Mouse (Mus musculus) stomach, embryonic 16.5 days (tissue): ENCODE data around the gene S100a16. TPM values are rescaled to one million over a fixed set of nuclear protein-coding genes. Genes with fewer than 3 reads are reported as not detected.

ENCODE experiments used
- ATAC-seq: fragments of 200-750 bp; cut with Nextera tagmentation; 2 replicates; pipeline ENCODE4 v1.8.0; 2017; ENCODE audit warnings: moderate number of reproducible peaks, moderate TSS enrichment; ENCODE audit not compliant: insufficient read depth, low FRiP score
- H3K27ac ChIP-seq: fragments of 300-500 bp; sonication (generic); 2 replicates; pipeline ENCODE4 v1.5.1; 2014; ENCODE audit warnings: low read length
- H3K27me3 ChIP-seq: fragments of 300-500 bp; sonication (generic); 2 replicates; pipeline ENCODE4 v1.6.1; 2014; ENCODE audit warnings: low read length, control low read depth, mixed read lengths; ENCODE audit not compliant: control insufficient read depth, insufficient read depth
- H3K36me3 ChIP-seq: fragments of 300-500 bp; sonication (generic); 2 replicates; pipeline ENCODE4 v1.6.1; 2014; ENCODE audit warnings: low read length; ENCODE audit not compliant: control insufficient read depth, insufficient read depth
- H3K4me1 ChIP-seq: fragments of 300-500 bp; sonication (generic); 2 replicates; pipeline ENCODE4 v1.6.1; 2014; ENCODE audit warnings: low read length, control low read depth, mixed read lengths; ENCODE audit not compliant: control insufficient read depth, insufficient read depth
- H3K4me2 ChIP-seq: fragments of 300-500 bp; sonication (generic); 2 replicates; pipeline ENCODE4 v1.6.1; 2014; ENCODE audit warnings: low read depth, low read length, mixed read lengths
- H3K4me3 ChIP-seq: fragments of 300-500 bp; sonication (generic); replicated peaks from 2 replicates; pipeline ENCODE4 v1.5.1; 2014; ENCODE audit warnings: mild to moderate bottlenecking, low read length
- H3K9ac ChIP-seq: fragments of 300-500 bp; sonication (generic); 2 replicates; pipeline ENCODE4 v1.6.1; 2014; ENCODE audit warnings: low read length
- H3K9me3 ChIP-seq: fragments of 300-500 bp; sonication (generic); replicated peaks from 2 replicates; pipeline ENCODE4 v1.6.1; 2016; ENCODE audit warnings: low read length, control low read depth; ENCODE audit not compliant: control insufficient read depth
- WGBS: fragments of 180-500 bp; shearing (Covaris S2); extraction: QIAGEN DNeasy Blood & Tissue Kit; methylation state at CpG from one replicate; pipeline ENCODE4 v1.1.7; 2014; 5-methylcytosine and 5-hydroxymethylcytosine counted together
- polyA plus RNA-seq: library from polyadenylated mRNA; unstranded; fragments of >200 nt; fragmentation: Nextera tagmentation; extraction: Ambion mirVana; gene quantifications from 2 replicates; pipeline ENCODE4 v1.2.1, GENCODE M21; 2015

S100a16 gene
- polyA plus RNA-seq, 1 experiment from 2014 or later: 407 TPM

DNA sequence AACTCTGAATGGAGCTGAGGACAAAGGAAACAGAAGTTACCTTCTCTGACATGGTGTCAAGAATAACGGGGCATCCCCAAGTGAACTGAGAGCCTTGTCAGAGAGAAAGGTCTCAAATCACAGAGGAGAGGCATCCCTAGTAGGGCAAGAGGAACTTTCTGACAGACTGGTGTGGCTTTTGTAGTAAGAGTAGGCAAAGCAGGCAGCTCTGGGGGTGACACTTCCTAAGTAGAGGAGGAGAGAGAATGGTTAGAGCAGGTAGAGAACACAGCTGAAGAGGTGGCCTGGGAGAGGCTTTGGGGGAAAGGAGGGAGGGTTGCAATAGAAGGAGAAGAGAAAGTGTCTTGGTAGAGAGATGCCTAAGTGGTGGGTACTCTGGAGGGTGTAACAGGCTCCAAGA is 1.6 kb upstream of the S100a16 start:
- Histone ChIP-seq H3K4me2 (no peak overlapping the region), H3K27ac (no peak overlapping the region), H3K4me3 (no peak overlapping the region), H3K9me3 (no peaks in the 10 kb centered on the region), H3K4me1 (peaks cover 4% of the 10 kb centered on the region; the same call in 1 of the 2 replicates), H3K36me3 (no peaks in the 10 kb centered on the region), H3K27me3 (no peaks in the 10 kb centered on the region), H3K9ac (no peak overlapping the region)
- 48% methylated on average over 1 of the region's 1 CpGs for whole genome bisulfite sequencing
- no peak for ATAC-seq

DNA sequence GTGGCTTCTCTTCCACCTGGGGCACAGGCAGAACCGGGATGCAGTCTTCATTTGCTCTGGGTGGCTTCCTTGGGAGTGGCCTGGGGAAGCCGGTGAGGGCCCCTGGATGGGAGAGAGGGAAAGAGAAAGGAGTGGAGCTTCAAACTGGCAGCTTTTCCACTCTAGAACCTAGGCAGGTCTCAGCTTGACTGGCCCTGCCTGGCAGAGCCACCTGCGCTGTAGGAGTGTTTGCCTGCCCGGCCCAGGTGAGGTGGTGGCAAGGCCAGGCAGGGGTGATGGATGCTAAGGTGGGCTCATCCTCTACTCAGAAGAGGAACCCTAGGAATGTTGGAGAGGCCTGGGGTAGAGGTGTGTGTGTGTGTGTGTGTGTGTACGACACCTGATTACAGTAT is 847 bp downstream of the S100a16 start:
- Histone ChIP-seq H3K4me3 (peak overlapping the region; percentile 35), H3K9ac (peak overlapping the region; percentile 63), H3K36me3 (no peaks in the 10 kb centered on the region), H3K4me2 (peak overlapping the region; percentile 51), H3K27ac (peak overlapping the region; percentile 86), H3K4me1 (peaks cover 13% of the 10 kb centered on the region; the same call in 1 of the 2 replicates), H3K27me3 (no peaks in the 10 kb centered on the region), H3K9me3 (no peaks in the 10 kb centered on the region)
- 63% methylated on average over 5 of the region's 5 CpGs for WGBS
- ATAC-seq: peak; percentile 48; the same call in 1 of the 2 replicates

DNA sequence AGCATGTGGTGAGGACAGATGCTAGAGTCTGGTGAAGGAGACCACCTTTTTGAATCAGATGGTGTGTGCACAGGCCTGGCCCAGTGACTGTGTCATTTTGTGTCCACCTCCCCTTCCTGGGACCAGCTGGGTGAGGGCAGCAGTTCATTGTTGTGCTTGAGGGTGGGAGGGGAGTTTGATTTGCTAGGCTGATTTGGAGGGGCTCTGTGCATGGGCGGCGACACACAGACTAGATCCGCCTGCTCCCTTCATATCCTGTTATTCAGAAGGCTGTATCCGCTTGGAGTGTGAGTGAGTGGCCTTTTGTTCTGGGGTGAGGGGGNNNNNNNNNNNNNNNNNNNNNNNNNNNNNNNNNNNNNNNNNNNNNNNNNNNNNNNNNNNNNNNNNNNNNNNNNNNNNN is 3.9 kb downstream of the S100a16 start:
- ATAC-seq: peak; percentile 31; the same call in 1 of the 2 replicates
- WGBS: 50% methylated on average over 4 of the region's 4 CpGs
- no peaks in the 10 kb centered on the region for H3K27me3 ChIP-seq
- peaks cover 13% of the 10 kb centered on the region; the same call in 1 of the 2 replicates for H3K4me1 ChIP-seq
- H3K4me2 ChIP-seq: peak overlapping the region; percentile 37
- H3K9ac ChIP-seq: peak overlapping the region; percentile 44
- H3K27ac ChIP-seq: peak overlapping the region; percentile 28
- H3K4me3 ChIP-seq: peak overlapping the region; percentile 21
- no peaks in the 10 kb centered on the region for H3K36me3 ChIP-seq
- H3K9me3 ChIP-seq: no peaks in the 10 kb centered on the region

DNA sequence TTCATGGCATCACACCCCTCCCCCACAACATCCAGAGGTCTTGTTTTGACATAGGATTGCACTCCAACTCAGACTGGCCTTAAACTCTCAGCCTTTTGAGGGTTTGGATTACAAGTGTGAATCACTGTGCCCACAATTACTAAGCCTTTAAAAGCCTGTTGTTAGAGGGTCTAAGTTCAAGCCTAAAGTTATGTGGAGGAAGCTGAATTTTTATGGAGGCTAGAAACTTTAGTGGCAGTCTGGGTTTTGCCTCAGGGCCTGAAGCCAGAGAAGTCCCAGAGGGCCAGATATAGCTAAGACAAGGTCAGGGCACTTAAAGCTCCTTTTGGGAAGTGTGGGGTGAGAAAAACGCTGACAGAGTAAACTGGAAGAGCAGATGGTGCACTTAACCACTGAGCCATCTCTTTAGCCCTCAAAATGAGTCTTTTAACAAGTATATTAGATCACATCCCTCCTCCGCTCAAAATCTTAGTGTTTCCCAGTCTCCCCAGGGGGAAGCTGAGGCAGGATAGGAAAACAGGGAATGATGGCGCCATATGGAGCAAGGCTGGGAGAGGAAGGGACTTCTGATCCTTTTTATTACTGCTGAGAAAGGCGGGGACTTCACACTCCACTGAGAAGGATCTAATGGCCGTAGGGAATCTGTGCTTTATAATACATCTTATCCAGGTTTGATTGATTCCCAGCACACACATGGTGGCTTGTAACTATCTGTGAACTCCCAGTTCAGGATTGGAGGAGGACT is 12.8 kb downstream of the S100a16 start:
- H3K27me3 ChIP-seq: no peaks in the 10 kb centered on the region
- H3K4me2 ChIP-seq: no peak overlapping the region
- WGBS: 55% methylated on average over 5 of the region's 5 CpGs
- H3K27ac ChIP-seq: no peak overlapping the region
- H3K4me1 ChIP-seq: no peaks in the 10 kb centered on the region
- no peaks in the 10 kb centered on the region for H3K36me3 ChIP-seq
- H3K9me3 ChIP-seq: no peaks in the 10 kb centered on the region
- H3K9ac ChIP-seq: no peak overlapping the region
- no peak overlapping the region for H3K4me3 ChIP-seq
- ATAC-seq: no peak

DNA sequence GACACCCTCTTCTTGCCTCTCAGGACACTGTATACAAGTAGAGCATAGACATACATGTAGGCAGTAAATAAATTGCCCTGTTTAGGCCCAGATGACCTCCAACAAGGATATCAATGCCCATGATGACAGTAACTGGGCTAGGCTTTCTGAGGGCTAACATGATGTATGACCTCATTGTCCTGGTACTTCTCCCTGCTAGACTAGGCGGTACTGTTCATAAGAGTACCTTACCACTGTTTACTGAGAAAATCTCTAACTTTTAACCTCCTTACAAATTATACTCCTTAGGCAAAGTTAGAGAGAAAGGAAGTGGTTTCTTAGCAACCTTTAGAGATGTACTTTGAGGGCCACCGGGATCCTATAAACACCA is 13.4 kb downstream of the S100a16 start:
- 72% methylated on average over 2 of the region's 2 CpGs for WGBS
- Histone ChIP-seq H3K27me3 (no peaks in the 10 kb centered on the region), H3K36me3 (no peaks in the 10 kb centered on the region), H3K4me2 (no peak overlapping the region), H3K27ac (no peak overlapping the region), H3K4me1 (no peaks in the 10 kb centered on the region), H3K9me3 (no peaks in the 10 kb centered on the region), H3K9ac (no peak overlapping the region), H3K4me3 (no peak overlapping the region)
- ATAC-seq: no peak

DNA sequence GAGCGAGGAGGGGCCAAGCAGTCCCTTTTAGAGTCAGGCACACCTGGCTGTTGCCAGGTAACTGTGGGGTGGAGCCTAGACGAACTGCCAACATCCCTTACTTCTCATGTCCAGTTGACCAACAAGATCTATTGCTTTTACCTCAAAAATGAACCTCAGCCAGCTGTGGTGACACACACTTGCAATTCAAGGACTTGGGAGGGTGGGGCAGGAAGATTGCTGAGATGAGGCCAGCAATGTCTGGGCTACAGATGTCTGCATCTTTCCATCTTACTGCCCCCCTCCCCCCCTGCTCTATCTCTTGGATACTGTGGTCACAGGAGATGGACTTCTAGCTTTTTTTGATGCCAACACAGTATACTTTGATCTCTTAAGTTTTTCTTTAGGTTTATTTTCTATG is 15.2 kb downstream of the S100a16 start:
- WGBS: 66% methylated on average over 2 of the region's 2 CpGs
- Histone ChIP-seq H3K36me3 (no peaks in the 10 kb centered on the region), H3K4me1 (no peaks in the 10 kb centered on the region), H3K4me2 (no peak overlapping the region), H3K9ac (no peak overlapping the region), H3K4me3 (no peak overlapping the region), H3K27ac (no peak overlapping the region), H3K9me3 (no peaks in the 10 kb centered on the region), H3K27me3 (no peaks in the 10 kb centered on the region)
- ATAC-seq: no peak

DNA sequence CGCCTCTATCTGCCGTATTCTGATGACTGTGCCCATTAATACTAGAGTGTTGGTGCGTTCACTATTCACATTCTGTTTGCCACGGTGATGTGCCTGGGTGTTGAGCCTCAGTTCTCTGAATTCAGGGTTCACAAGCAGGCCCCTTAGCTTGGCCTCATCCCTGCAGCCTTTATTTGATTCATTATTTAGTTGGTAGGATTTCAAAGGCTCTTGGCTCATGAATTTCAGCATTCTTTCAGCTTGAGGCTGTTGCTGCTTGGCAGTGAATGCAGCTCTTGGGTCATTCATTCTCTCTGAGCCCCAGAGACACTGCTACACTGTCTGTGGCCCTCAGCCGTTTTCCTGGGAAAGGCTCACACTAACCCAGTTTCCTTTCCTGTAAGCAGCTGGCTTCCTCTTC is 18.9 kb downstream of the S100a16 start:
- no peaks in the 10 kb centered on the region for H3K9me3 ChIP-seq
- H3K4me3 ChIP-seq: no peak overlapping the region
- no peaks in the 10 kb centered on the region for H3K4me1 ChIP-seq
- H3K36me3 ChIP-seq: no peaks in the 10 kb centered on the region
- no peak overlapping the region for H3K9ac ChIP-seq
- no peaks in the 10 kb centered on the region for H3K27me3 ChIP-seq
- no peak overlapping the region for H3K4me2 ChIP-seq
- H3K27ac ChIP-seq: no peak overlapping the region
- WGBS: 60% methylated on average over 5 of the region's 5 CpGs
- no peak for ATAC-seq

DNA sequence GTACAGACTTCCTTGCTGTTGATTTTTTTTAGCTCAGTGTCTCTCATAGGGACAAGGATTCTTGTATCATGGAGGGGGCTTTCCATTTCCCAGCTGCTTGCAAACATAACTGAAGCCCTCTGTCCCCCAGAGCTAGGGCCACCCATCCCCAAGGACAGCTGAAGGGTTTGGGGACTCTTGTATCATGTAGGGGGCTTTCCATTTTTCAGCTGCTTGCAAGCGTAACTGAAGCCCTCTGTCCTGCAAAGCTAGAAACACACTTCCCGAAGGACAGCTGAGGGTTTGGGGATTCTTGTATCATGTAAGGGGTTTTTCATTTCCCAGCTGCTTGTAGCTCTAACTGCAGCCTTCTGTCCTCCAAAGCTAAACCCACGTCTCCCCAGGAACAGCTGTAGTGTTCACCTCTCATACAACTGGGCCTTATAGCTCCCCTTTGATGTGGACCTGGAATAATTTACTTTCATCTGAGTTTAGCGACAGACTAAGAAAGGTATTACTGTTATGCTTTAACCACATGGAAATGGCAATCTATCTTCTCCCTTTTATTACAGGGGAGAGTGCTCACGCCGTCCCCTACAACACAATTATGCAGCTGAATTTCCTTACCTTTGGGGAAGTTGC is 23.1 kb downstream of the S100a16 start, which contains the start of gene S100a3:
Gene S100a3 (plus strand): TSS at position 571 of the 621 bp plus-strand sequence.
- H3K4me2 ChIP-seq: no peak within 1 kb of the TSS
- no peaks in the 10 kb centered on the region for H3K36me3 ChIP-seq
- H3K9ac ChIP-seq: no peak within 1 kb of the TSS
- ATAC-seq: no peak
- H3K4me3 ChIP-seq: no peak within 1 kb of the TSS
- 66% methylated on average over 6 of the region's 6 CpGs for WGBS
- H3K4me1 ChIP-seq: no peaks in the 10 kb centered on the region
- H3K27me3 ChIP-seq: no peaks in the 10 kb centered on the region
- no peak within 1 kb of the TSS for H3K27ac ChIP-seq
- H3K9me3 ChIP-seq: no peaks in the 10 kb centered on the region

DNA sequence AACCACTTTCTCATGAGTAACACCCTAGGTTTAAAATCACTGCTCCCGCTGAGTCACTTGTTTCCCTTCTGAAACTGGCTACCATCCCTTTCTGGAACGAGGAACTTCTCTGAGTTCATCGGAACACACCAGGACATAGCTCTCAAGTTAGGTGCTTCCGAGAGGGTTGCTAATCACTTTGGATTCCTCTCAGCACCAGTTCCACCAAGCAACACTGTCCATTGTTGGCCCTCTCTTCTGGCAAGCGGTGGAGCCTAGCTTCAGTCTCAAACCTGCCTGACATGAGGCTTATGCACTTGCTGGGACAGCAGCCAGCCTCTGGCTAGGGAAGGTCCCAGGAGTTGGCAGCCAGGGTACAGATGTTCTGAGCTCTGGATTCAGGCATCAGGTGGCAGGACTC is 37.6 kb downstream of the S100a16 start:
- H3K4me1 ChIP-seq: peaks cover 3% of the 10 kb centered on the region; the same call in 1 of the 2 replicates
- H3K4me3 ChIP-seq: no peak overlapping the region
- H3K27me3 ChIP-seq: no peaks in the 10 kb centered on the region
- no peaks in the 10 kb centered on the region for H3K36me3 ChIP-seq
- ATAC-seq: no peak
- no peak overlapping the region for H3K4me2 ChIP-seq
- 77% methylated on average over 5 of the region's 5 CpGs for whole genome bisulfite sequencing
- no peak overlapping the region for H3K9ac ChIP-seq
- H3K9me3 ChIP-seq: no peaks in the 10 kb centered on the region
- peak overlapping the region; percentile 46; the same call in 1 of the 2 replicates for H3K27ac ChIP-seq
